Mouse (Mus musculus) left cerebral cortex, postnatal 25 days (tissue): Measurements from ENCODE around the gene Gm17571. TPM values are rescaled to one million over a fixed set of nuclear protein-coding genes. Genes with fewer than 3 reads are reported as not detected.

Experiments used
- DNase-seq, 2 experiments: peaks; one replicate each; pipeline ENCODE4 v3.0.0; 2022; ENCODE audit warnings: low spot score in 2 of 2, mixed read lengths in 1 of 2
- intact Hi-C: fragments of 180-260 bp; cut with DNase I; formaldehyde crosslinking; loops from one replicate; pipeline ENCODE4 v1.15.1; 2025
- total RNA-seq, 2 experiments: library from RNA; stranded (reverse); gene quantifications; 2 replicates each; pipeline ENCODE4 v1.2.3; 2021

Gm17571 gene
- total RNA-seq, 2 experiments from 2014 or later: not detected

GRCm38 (mm10) chr9:13459371-13459770 is 12.8 kb upstream of the Gm17571 start:
- intact Hi-C loops: no loop called here
- DNase-seq: no peak

DNA sequence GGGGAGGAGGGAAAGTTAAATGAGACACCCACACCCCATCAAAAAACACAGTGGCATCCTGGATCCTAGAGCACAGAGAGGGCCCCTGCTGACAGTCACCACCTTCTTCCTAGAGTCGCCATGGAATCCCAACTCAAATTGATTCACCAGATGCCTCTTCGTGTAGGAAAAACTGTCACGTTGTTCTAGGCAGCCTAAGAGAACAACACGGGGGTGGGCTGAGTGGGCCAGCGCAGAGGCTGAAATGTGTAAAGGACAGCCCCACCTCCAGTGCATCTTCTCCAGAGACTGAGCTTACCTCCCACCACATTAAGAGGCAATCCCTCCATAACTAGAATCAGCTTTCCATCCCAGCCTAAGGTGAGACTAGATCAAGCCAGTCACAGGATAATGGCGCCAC is 11.2 kb upstream of the Gm17571 start:
- peak; percentile 11 to 42 for DNase-seq
- intact Hi-C loops: no loop called here

DNA sequence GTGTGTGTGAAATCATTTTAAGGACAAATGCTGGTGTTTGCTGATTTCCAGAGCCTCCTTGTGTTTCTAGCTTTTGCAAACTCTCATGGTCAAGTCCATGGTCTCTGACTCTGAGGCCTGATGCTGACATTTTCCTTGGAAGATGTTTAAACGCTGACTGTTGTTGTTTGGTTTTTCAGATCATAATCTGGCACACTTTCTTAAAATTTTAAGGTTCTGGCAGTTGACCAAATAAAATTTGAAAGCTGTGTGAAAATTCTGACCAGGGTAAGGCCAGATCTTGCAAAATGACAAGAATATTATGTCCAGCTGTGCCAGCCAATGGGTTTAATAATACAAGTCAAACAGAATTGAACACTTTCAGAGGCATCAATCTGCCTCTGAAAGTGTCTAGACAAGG is 8.7 kb upstream of the Gm17571 start:
- intact Hi-C loops: no loop called here
- no peak for DNase-seq

- DNase-seq: no peak
- intact Hi-C loops: no loop called here
Observed at GRCm38 (mm10) chr9:13454651-13455123, 8.1 kb upstream of the Gm17571 start.

- intact Hi-C loops: no loop called here
- no peak for DNase-seq
Observed at GRCm38 (mm10) chr9:13448716-13449115, 2.2 kb upstream of the Gm17571 start.

- no peak for DNase-seq
- intact Hi-C loops: no loop called here
Observed at GRCm38 (mm10) chr9:13446236-13446635, 317 bp downstream of the Gm17571 start.

GRCm38 (mm10) chr9:13443484-13444211 is 2.9 kb downstream of the Gm17571 start:
- DNase-seq: no peak
- intact Hi-C loops: no loop called here

DNA sequence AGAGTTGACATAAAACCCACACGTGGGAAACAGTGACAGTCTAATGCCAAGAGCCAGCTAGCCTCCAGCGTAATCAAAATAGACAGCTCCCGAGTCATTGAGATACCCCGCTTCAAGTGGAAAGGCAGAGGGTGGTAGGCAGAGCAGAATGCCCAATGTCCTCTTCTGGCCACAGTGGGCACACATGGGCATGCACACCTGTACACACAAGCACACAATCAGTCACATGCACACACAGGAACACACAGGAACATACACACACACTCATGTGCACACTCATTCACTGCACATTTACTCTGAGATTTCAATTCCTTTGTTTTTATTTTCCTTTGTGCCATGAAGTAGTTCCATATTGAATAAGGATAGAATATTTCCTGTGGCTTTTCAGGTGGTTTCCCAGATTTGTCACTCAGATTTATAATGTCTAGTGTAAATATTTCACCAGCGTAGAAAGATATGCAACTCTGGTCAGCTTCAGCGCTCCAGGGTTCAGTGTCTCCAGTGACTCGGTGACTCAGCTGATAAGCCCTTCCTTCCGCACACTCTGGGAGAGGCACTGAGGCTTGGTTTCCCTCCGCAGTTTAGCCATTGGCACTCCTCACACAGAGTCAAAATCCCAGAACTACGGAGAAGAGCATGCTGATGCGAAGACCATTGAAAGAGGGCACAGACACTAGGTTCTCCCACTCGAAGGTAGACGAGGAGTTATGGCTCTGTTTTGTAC is 4.4 kb downstream of the Gm17571 start:
- intact Hi-C loops: no loop called here
- DNase-seq: no peak

DNA sequence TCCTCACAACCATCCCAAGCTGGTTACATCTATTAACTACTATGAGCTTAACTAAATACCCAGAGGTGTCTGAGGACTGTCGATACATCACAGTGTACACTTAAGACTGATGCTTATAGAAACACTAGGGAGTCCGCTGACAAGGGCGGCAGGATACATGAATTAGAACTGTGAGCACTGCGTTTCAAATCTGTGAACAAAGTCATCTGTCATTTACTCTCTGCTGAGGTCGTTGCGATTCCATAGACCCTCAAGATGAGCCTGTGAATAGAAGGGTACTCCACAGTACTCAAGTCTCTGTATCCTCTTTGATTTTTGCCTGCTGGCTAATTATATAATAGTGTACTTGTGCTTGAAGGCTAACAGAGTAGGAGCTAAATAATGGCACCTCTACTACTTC is 5.6 kb downstream of the Gm17571 start:
- no peak for DNase-seq
- intact Hi-C loops: no loop called here

DNA sequence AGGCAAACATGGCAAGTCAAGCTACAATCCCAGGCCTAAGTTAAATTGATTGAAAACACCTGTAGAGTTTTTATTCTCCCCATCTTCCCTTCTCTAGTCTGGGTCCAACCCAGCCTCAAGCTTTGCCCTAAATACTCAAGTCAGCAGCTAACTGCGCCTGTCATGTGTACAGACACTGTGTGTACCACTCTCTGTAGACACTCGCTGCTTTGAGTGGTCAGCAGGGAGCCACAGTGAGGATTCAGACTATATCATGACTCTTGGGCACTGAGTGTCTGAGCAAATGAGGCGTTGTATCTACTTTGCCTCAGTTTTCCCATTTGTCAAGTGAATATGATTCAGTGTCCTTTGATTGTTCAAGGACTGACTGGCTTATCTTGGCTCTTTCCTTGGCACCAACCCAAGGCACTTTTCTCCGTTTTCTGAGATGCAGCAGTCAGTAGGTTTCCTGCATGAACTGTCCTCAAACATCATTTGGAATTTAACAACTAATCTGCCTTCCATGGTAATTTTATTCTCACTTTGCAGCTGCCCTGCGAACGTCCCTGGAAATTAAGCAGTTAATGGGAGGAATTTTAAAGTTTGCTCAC is 13.0 kb downstream of the Gm17571 start:
- no peak for DNase-seq
- intact Hi-C loops: no loop called here

- no peak for DNase-seq
- intact Hi-C loops: no loop called here
Observed at GRCm38 (mm10) chr9:13431646-13432045, 14.9 kb downstream of the Gm17571 start.

DNA sequence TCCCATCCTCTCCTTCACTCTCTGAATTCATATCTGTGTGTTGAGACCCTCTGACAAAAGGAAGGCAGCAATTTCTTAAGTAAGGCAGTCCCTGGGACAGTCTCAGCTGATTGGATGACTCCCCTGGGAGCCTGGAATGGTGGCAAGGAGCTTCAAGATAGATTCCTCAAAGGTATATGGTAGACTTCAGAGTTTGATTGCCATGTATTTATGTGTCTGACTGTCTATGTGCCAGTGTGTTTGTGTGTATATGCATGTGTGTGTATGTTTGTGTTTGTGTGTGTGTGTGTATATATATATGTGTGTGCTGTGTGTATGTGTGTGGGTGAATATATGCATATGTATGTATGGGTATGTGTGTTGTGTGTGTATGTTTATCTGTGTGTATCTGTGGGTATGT is 15.8 kb downstream of the Gm17571 start:
- intact Hi-C loops: no loop called here
- DNase-seq: no peak

- intact Hi-C loops: no loop called here
- DNase-seq: no peak
Observed at GRCm38 (mm10) chr9:13430302-13430701, 16.3 kb downstream of the Gm17571 start.

GRCm38 (mm10) chr9:13429477-13430125 is 17.0 kb downstream of the Gm17571 start:
- DNase-seq: no peak
- intact Hi-C loops: no loop called here

GRCm38 (mm10) chr9:13425031-13425940 is 21.3 kb downstream of the Gm17571 start:
- peak; percentile 42 to 50 for DNase-seq
- intact Hi-C loops: no loop called here

GRCm38 (mm10) chr9:13414230-13414766 is 32.3 kb downstream of the Gm17571 start:
- intact Hi-C loops: no loop called here
- DNase-seq: no peak
